Mouse (Mus musculus) ovary, postnatal 36 days (tissue): ENCODE measurements at regions not wholly inside any gene's neighbourhood (a gene's known extent, or its start where the extent isn't known, plus 50 kb on each side); places are given as distances from the start of the nearest gene placed in this dataset.
A peak's percentile ranks its signal among the peaks of the same experiment; 100 is the strongest.

ENCODE experiments used
- DNase-seq: peaks from one replicate; pipeline ENCODE4 v3.0.0; 2022; ENCODE audit warnings: low spot score, mixed read lengths

DNA sequence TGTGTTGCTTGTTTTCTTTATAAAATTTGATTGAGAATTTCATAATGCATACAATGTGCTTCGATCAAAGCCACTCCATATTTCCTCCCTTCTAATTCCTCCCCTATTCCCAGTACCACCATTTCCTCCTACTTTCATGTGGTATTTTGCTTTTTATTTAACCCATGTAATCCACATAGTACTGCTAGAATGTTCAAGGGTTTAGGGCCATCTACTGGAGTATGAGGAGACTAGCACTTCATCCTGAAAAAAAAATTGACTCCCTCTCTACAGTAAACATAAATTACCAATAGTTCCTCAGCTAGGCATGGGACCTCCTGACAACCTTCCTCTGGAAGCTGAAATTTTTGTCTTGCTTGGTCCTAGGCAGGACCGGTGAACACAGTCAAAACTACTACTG, 163.0 kb downstream of the Gpr165 start:
- DNase-seq: no peak

DNA sequence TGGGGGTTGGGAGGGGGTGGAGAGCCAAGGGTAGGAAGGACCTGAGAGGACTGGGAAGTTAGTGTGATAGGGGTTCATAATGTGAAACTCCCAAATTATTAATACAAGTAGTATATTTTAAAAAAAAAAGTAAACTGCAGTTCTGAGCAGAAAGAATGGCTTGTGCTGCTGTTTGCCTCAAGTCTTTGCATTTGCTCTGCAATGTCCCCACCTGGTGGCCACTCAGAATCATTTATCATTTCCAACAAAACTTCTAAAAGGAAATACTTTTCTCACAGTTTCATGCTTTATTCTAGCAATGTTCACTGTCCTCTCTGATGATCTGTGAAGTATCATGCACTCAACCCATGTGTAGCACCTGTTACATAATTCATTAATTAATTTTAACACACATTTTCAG, 165.5 kb downstream of the Gpr165 start:
- DNase-seq: peak; percentile 14

GRCm38 (mm10) chrX:96879154-96879553, 165.9 kb downstream of the Gpr165 start:
- no peak for DNase-seq

DNA sequence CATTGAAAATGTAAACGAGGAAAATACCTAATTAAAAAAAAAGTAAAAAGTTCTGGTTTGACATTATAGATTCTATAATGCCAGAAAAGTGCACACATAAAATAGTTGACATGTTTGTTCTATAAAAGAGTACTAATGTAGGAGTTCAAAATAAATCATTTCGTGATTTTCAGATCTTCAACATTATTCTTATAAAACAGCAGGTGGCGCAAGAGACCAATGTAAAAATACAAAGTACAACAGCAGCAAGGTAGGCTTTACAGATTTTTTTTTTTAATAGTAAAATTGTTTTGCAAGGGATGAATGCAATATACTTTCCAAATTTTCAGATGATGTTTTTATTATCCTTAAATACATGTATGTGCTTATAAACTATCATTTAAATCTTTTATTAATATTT, 171.8 kb upstream of the Pgr15l start:
- DNase-seq: no peak
